Mouse (Mus musculus) naive thymus-derived CD4-positive, alpha-beta T cell, adult 2 months (primary cell): Measurements from ENCODE around the gene Tor1aip2.

ENCODE experiments used
- DNase-seq: peaks from one replicate; pipeline ENCODE4 v3.0.0-alpha.2; 2011; ENCODE audit warnings: low read depth

Gene Tor1aip2

DNA sequence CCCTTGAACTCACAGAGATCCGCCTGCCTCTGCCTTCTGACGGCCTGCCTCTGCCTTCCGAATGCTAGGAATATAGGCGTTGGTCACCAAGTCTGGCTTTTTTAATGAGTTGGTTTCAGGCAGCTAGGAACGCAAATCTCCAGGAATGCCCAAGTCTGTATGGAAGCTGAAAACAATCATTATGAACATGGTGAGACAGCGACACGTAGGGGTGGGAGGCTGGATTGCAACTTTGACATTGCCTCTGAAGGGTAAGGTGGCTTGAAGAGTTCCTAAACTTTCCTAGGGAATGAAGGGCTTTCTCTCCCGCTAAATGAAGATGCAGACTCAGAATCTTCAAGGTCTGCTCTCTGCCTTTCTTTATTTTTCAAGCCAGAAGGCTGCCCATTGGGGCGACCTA, 75.9 kb downstream of the Tor1aip2 start:
- no peak for DNase-seq

DNA sequence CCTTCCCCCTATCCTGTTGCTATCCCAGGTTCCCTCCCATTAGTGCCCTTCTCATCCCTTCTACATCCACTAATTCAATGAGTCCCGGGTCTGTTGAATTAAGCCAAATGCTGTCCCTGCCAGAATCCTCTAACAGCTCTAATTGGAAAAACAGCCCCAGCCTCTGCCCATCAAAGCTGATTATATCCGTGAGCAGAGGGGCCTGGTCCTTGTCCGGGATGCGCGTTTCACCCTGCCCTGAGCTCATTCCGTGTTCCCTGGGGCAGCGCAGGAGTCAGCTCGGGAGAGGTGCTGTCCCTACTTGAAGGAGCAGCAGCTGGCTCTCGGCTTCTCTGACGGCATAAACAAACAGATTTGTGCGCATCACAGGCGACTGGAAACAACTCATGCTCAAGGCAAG, 76.5 kb downstream of the Tor1aip2 start:
- no peak for DNase-seq

DNA sequence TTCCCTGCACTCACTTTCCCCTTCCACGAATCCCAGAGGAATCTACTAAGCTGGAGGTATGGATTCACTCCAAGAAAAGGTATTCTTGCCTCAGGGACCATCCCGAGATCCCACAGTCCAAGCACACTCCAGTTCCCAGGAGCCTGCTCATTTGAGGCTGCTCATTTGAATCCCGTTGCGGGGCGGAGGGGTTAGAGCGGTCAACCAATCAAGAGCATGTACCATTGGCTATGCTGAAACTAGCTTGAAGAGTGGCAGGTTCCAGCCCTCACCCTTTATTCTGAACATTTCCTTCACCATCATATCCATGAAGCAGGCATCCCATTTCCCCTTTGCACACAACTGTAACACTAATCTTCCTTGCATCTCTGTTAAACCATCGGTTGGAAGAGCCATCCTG, 76.9 kb downstream of the Tor1aip2 start:
- no peak for DNase-seq

DNA sequence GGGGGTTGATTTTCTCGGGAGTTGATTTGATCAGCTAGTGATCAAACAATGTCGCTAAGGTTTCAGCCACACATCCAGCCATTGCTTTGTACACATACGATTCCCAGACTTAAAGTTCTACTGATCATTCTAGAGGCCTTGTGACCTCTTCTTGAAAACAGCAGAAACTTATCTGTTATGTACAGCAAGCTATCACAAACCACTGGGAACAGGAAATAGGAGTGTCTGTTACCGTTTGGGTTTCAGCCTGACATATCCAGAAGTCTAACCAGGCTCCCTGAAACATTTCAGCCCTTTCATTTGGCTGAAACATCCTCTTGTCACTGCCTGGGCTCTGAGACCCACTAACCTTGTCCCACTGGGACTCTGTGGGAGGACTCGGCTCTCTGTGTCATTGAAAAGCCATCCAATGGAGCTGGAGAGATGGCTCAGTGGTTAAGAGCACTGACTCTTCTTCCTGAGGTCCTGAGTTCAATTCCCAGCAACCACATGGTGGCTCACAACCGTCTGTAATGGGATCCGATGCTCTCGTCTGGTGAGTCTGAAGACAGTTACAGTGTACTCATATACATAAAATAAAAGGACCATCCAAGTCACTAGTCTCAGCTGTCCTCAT, 78.8 kb downstream of the Tor1aip2 start:
- DNase-seq: no peak

DNA sequence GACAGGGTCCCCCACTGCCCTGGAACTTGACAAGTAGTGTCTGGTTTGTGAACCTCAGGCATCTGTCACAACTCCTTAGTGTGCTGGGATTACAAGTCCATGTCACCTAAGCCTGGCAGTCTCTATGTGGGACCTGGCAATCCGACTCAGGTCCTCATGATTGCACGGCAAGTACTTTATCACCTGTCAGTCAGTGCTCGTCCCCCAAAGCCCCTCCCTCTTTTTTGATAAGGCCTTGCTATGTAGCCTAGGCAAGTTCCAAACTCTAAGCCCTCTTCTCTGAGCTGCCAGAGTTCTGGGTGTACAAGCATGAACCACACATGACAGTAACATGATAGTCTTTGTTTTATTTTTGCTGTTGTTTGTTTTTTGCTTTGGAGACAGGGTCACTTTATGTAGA, 81.6 kb downstream of the Tor1aip2 start:
- DNase-seq: no peak
